Mouse (Mus musculus) midbrain, embryonic 16.5 days (tissue): ENCODE measurements around the gene Krtap6-1. TPM values are rescaled to one million over a fixed set of nuclear protein-coding genes. Genes with fewer than 3 reads are reported as not detected.
"Not testable (repeated sequence)": the region's sequence is repeated elsewhere in the genome, so short reads cannot be mapped to it uniquely, and the experiment has no call there.

Experiments
- ATAC-seq: fragments of 200-750 bp; cut with Nextera tagmentation; 2 replicates; pipeline ENCODE4 v1.8.0; 2017; ENCODE audit warnings: moderate TSS enrichment
- H3K27ac ChIP-seq: fragments of 300-500 bp; sonication (generic); 2 replicates; pipeline ENCODE4 v1.5.1; 2014; ENCODE audit warnings: mild to moderate bottlenecking, low read length, mixed read lengths
- H3K27me3 ChIP-seq: fragments of 300-500 bp; sonication (generic); 2 replicates; pipeline ENCODE4 v1.6.1; 2014; ENCODE audit warnings: low read depth, low read length, mixed read lengths; ENCODE audit not compliant: control insufficient read depth, insufficient read depth
- H3K36me3 ChIP-seq: fragments of 300-500 bp; sonication (generic); 2 replicates; pipeline ENCODE4 v1.6.1; 2014; ENCODE audit warnings: mild to moderate bottlenecking, low read length, moderate library complexity, mixed read lengths; ENCODE audit not compliant: control insufficient read depth, insufficient read depth
- H3K4me1 ChIP-seq: fragments of 300-500 bp; sonication (generic); 2 replicates; pipeline ENCODE4 v1.6.1; 2014; ENCODE audit warnings: mild to moderate bottlenecking, low read length, mixed read lengths; ENCODE audit not compliant: control insufficient read depth, insufficient read depth
- H3K4me2 ChIP-seq: fragments of 300-500 bp; sonication (generic); 2 replicates; pipeline ENCODE4 v1.6.1; 2014; ENCODE audit warnings: mild to moderate bottlenecking, low read length, mixed read lengths
- H3K4me3 ChIP-seq: fragments of 300-500 bp; sonication (generic); 2 replicates; pipeline ENCODE4 v1.5.1; 2014; ENCODE audit warnings: low read depth, mild to moderate bottlenecking, low read length, moderate library complexity, mixed read lengths
- H3K9ac ChIP-seq: fragments of 300-500 bp; sonication (generic); 2 replicates; pipeline ENCODE4 v1.6.1; 2014; ENCODE audit warnings: low read depth, low read length, mixed read lengths
- H3K9me3 ChIP-seq: fragments of 300-500 bp; sonication (generic); replicated peaks from 2 replicates; pipeline ENCODE4 v1.6.1; 2014; ENCODE audit warnings: mild to moderate bottlenecking, low read length, mixed read lengths; ENCODE audit not compliant: control insufficient read depth, poor library complexity, severe bottlenecking
- WGBS: fragments of 180-500 bp; shearing (Covaris S2); extraction: QIAGEN DNeasy Blood & Tissue Kit; methylation state at CpG from one replicate; pipeline ENCODE4 v1.1.7; 2014; 5-methylcytosine and 5-hydroxymethylcytosine counted together
- polyA plus RNA-seq: library from polyadenylated mRNA; unstranded; fragments of >200 nt; fragmentation: Nextera tagmentation; extraction: Ambion mirVana; gene quantifications from 2 replicates; pipeline ENCODE4 v1.2.1, GENCODE M21; 2015

The Krtap6-1 gene
- not detected in 2 replicates for polyA plus RNA-seq

DNA sequence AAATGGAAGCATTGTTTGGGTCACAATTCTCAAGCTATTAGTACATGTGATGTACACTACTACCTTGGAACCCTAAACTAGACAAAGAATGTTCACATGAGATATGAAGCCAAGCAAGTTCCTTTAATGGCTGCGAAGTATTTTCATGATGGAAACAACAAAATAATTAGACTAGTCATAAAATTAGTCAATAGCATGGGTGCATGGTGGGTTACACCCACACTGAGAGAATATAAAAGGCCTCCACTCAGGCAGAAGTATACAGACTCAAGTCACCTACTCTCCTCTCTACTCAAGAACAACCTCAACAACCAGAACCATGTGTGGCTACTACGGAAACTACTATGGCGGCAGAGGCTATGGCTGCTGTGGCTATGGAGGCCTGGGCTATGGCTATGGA is at the start of gene Krtap6-1:
Gene Krtap6-1, plus strand, starts transcription at position 301 of the 400 bp plus-strand sequence.
- not testable (repeated sequence) for H3K4me1 ChIP-seq, H3K9me3 ChIP-seq, H3K4me2 ChIP-seq, H3K27ac ChIP-seq, H3K36me3 ChIP-seq, ATAC-seq, H3K27me3 ChIP-seq, H3K4me3 ChIP-seq, H3K9ac ChIP-seq
- 95% methylated on average over 3 of the region's 3 CpGs for WGBS

DNA sequence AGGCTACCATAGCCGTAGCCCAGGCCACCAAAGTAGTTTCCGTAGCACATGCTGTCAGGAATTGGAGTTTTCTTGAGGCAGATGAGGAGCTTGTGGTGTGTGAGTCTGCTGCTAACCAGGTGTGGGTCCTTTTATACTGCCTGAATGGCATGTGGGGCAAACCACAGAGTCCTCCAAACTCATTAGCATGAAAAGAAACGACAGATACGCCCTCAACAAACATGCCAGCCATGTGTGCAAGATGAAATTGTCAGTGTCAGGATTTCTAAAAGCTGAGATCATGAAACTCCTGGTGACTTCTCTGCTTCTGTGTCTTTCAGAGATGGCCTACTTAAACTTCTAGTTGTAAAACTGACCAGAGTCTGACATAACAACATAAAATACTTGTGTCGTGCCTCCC is 20.8 kb upstream of the Krtap6-1 start, which contains the start of gene Krtap22-2:
Gene Krtap22-2, minus strand, starts transcription at position 101 of the 400 bp plus-strand sequence.
- WGBS: 81% methylated on average over 5 of the region's 5 CpGs
- no peak within 1 kb of the TSS for H3K27ac ChIP-seq
- no peak for ATAC-seq

DNA sequence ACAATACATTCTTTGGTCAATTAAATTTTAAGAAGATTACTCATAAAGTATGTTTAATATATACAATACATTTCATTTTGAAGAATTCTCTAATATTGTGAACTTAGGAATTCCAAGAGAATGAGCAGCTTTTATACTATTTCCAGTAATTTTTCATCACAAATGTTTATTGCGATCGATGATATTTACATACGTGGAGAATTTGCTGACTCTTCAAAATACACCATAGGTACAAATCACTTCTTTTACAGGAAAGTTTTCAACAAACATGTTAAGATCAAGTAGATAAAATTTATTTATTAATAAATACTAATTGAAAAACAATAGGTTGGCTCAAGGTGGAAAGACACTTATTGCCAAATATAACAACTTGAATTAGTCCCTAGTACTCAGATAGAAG is 17.5 kb upstream of the Krtap6-1 start:
- no peaks in the 10 kb centered on the region for H3K36me3 ChIP-seq
- no peaks in the 10 kb centered on the region for H3K27me3 ChIP-seq
- WGBS: 99% methylated on average over 3 of the region's 3 CpGs
- H3K27ac ChIP-seq: no peak overlapping the region
- no peaks in the 10 kb centered on the region for H3K9me3 ChIP-seq
- H3K9ac ChIP-seq: no peak overlapping the region
- H3K4me2 ChIP-seq: no peak overlapping the region
- no peaks in the 10 kb centered on the region for H3K4me1 ChIP-seq
- no peak overlapping the region for H3K4me3 ChIP-seq
- ATAC-seq: no peak

More for the DNA sequence above, 20.8 kb upstream of the Krtap6-1 start, which contains the start of gene Krtap22-2:
- Histone ChIP-seq H3K4me1 (no peaks in the 10 kb centered on the region), H3K4me3 (no peak within 1 kb of the TSS), H3K27me3 (no peaks in the 10 kb centered on the region), H3K9ac (no peak within 1 kb of the TSS), H3K36me3 (no peaks in the 10 kb centered on the region), H3K9me3 (no peaks in the 10 kb centered on the region), H3K4me2 (no peak within 1 kb of the TSS)

DNA sequence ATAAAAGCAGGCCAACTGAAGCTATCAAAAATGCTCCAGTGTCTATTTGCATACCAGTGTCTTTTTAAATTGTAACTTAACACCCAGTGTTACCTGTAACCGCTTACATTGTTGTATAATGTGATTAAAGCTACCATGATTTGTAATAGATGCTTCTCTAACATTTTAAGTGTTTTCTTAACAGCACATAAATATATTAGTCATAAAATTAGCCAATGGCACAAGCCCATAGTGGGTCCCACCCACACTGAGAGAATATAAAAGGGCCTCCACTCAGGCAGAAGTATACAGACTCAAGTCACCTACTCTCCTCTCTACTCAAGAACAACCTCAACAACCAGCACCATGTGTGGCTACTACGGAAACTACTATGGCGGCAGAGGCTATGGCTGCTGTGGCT is 16.5 kb upstream of the Krtap6-1 start, which contains the start of gene Gm10229:
Gene Gm10229, plus strand, starts transcription at position 301 of the 400 bp plus-strand sequence.
- ATAC-seq, H3K4me1 ChIP-seq, H3K9ac ChIP-seq, H3K4me3 ChIP-seq, H3K4me2 ChIP-seq, H3K36me3 ChIP-seq, H3K27ac ChIP-seq, H3K27me3 ChIP-seq, H3K9me3 ChIP-seq: not testable (repeated sequence)
- WGBS: 98% methylated on average over 1 of the region's 3 CpGs

DNA sequence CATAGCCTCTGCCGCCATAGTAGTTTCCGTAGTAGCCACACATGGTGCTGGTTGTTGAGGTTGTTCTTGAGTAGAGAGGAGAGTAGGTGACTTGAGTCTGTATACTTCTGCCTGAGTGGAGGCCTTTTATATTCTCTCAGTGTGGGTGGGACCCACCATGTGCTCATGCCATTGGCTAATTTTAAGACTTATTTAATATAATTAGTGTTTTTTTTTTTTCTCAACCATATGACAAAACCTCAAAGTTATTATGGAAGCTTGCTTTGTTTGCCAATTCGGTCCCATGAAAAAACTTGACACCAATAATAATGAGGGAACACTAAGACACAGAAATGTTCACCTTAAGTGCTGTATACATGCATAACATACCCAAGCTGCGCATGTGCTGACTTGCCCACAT is 9.9 kb downstream of the Krtap6-1 start, which contains the start of gene Gm10228:
Gene Gm10228, minus strand, starts transcription at position 101 of the 400 bp plus-strand sequence.
- H3K4me3 ChIP-seq, H3K9me3 ChIP-seq, H3K36me3 ChIP-seq, H3K27ac ChIP-seq, H3K9ac ChIP-seq, H3K4me1 ChIP-seq, ATAC-seq, H3K27me3 ChIP-seq, H3K4me2 ChIP-seq: not testable (repeated sequence)
- 92% methylated on average over 2 of the region's 4 CpGs for WGBS

DNA sequence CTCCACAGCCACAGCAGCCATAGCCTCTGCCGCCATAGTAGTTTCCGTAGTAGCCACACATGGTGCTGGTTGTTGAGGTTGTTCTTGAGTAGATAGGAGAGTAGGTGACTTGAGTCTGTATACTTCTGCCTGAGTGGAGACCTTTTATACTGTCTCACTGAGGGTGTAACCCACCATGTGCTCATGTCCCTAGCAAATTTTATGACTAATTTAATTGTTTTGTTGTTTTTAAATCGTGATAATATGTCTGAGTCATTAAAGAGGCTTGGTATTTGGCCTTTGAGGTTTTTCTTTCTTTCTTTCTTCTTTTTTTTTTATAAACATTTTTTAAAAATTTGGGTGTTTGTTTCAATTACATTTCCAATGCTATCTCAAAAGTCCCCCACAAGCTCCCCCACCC is 16.3 kb downstream of the Krtap6-1 start, which contains the start of gene Krtap6-5:
Gene Krtap6-5, minus strand, starts transcription at position 101 of the 400 bp plus-strand sequence.
- ATAC-seq: no peak
- Histone ChIP-seq H3K4me2 (no peak within 1 kb of the TSS), H3K4me1 (no peaks in the 10 kb centered on the region), H3K9ac (no peak within 1 kb of the TSS), H3K4me3 (no peak within 1 kb of the TSS), H3K27me3 (no peaks in the 10 kb centered on the region), H3K36me3 (no peaks in the 10 kb centered on the region), H3K9me3 (no peaks in the 10 kb centered on the region), H3K27ac (no peak within 1 kb of the TSS)
- whole genome bisulfite sequencing: 93% methylated on average over 3 of the region's 3 CpGs

DNA sequence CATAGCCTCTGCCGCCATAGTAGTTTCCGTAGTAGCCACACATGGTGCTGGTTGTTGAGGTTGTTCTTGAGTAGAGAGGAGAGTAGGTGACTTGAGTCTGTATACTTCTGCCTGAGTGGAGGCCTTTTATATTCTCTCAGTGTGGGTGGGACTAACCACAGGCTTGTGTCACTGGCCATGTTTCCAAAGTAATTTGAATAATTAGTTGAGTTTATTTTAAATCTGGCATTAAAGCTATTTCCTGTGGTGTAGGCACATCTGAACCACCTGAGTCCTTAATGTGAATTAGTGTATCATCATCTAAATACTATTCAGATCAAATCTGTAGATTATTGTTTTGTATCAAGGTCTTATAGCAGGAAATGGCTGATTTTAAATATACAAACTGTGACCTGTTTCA is 32.4 kb downstream of the Krtap6-1 start, which contains the start of gene 1110025L11Rik:
Gene 1110025L11Rik, minus strand, starts transcription at position 101 of the 400 bp plus-strand sequence.
- H3K9me3 ChIP-seq, H3K27ac ChIP-seq, H3K4me3 ChIP-seq, ATAC-seq, H3K9ac ChIP-seq, H3K4me1 ChIP-seq, H3K4me2 ChIP-seq, H3K27me3 ChIP-seq, H3K36me3 ChIP-seq: not testable (repeated sequence)
- WGBS: no CpG with 5 or more reads among the region's 2 CpGs

DNA sequence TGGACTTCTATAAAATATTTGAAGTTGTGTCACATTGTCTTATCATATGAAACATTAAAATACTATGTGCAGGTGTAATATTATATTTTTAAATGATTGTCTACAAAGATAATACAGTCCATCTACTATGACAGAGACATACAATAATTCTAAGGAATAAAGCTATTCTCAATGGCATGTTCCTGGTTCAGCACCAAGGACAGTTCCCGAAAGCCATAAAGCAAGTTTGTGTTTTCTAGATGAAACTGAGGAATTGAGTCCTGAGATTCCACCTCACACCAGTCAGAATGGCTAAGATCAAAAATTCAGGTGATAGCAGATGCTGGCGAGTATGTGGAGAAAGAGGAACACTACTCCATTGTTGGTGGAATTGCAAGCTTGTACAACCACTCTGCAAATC is 39.5 kb downstream of the Krtap6-1 start:
- H3K9me3 ChIP-seq, H3K36me3 ChIP-seq, H3K4me3 ChIP-seq, H3K4me2 ChIP-seq, H3K9ac ChIP-seq, ATAC-seq, H3K27me3 ChIP-seq, H3K4me1 ChIP-seq, H3K27ac ChIP-seq: not testable (repeated sequence)
- 76% methylated on average over 2 of the region's 2 CpGs for WGBS
